Mouse (Mus musculus) bone marrow, adult 2 months (tissue): Measurements from ENCODE around the gene Cep152. TPM values are rescaled to one million over a fixed set of nuclear protein-coding genes. Genes with fewer than 3 reads are reported as not detected.

Source experiments
- H3K27ac ChIP-seq: fragments of 200-500 bp; 2 replicates; pipeline ENCODE4 v1.5.1; 2012; ENCODE audit warnings: low read depth, mild to moderate bottlenecking, control low read depth, inconsistent platforms, low read length; ENCODE audit not compliant: control insufficient read depth, poor library complexity, insufficient read depth
- H3K4me1 ChIP-seq: fragments of 200-500 bp; 2 replicates; pipeline ENCODE4 v1.6.1; 2011; ENCODE audit warnings: low read length; ENCODE audit not compliant: control insufficient read depth, insufficient read depth
- H3K4me3 ChIP-seq: fragments of 200-500 bp; replicated peaks from 2 replicates; pipeline ENCODE3; 2011; ENCODE audit warnings: mild to moderate bottlenecking, low read depth, low read length, control low read depth; ENCODE audit not compliant: control insufficient read depth
- CTCF ChIP-seq: fragments of 200-500 bp; IDR thresholded peaks from 2 replicates; pipeline ENCODE4 v1.5.1; 2011; ENCODE audit warnings: low read length, control low read depth; ENCODE audit not compliant: control insufficient read depth, insufficient read depth
- POLR2A ChIP-seq: fragments of 200-500 bp; IDR thresholded peaks from 2 replicates; pipeline ENCODE4 v1.6.1; 2011; ENCODE audit warnings: low read depth, mild to moderate bottlenecking, control low read depth, low read length, borderline replicate concordance; ENCODE audit not compliant: control insufficient read depth
- WGBS: fragments of 180-500 bp; shearing (Covaris S2); methylation state at CpG from one replicate; pipeline ENCODE4 v1.1.7; 2018; 5-methylcytosine and 5-hydroxymethylcytosine counted together
- polyA plus RNA-seq: library from polyadenylated mRNA; stranded (reverse); fragments of >200 nt; gene quantifications from 2 replicates; pipeline ENCODE4 v1.2.4, GENCODE M21; 2011; ENCODE audit warnings: low replicate concordance; ENCODE audit not compliant: missing spikeins, insufficient read depth, insufficient read length

Gene Cep152
- polyA plus RNA-seq: 9.6 and 12.9 TPM in 2 replicates

GRCm38 (mm10) chr2:125624837-125625351, at the start of gene Cep152:
Gene Cep152, minus strand, starts transcription at chr2:125625113.
- WGBS: under 1% methylated on average over 50 of the region's 50 CpGs
- H3K27ac ChIP-seq: peak within 1 kb of the TSS; percentile 74

GRCm38 (mm10) chr2:125672957-125673631, 48.2 kb upstream of the Cep152 start, which contains the start of gene Eid1:
Gene Eid1, plus strand, starts transcription at chr2:125673095.
- Histone ChIP-seq H3K27ac (peak within 1 kb of the TSS; percentile 88), H3K4me3 (peak within 1 kb of the TSS; percentile 95)

More at GRCm38 (mm10) chr2:125624837-125625351, at the start of gene Cep152:
- H3K4me1 ChIP-seq: no peaks in the 10 kb centered on the region; the same call in 1 of the 2 replicates
- H3K4me3 ChIP-seq: peak within 1 kb of the TSS; percentile 96
- TF ChIP-seq CTCF (0 out of 2 replicates have a peak, but pooled peaks have one; percentile 5), POLR2A (peak; percentile 83)

GRCm38 (mm10) chr2:125672568-125672956, 47.6 kb upstream of the Cep152 start:
- H3K4me1 ChIP-seq: peaks cover 2% of the 10 kb centered on the region; the same call in 1 of the 2 replicates
- 29% methylated on average over 8 of the region's 20 CpGs for WGBS
- peak overlapping the region; percentile 88 for H3K27ac ChIP-seq
- peak overlapping the region; percentile 95 for H3K4me3 ChIP-seq
- no peak for TF ChIP-seq CTCF
- no peak for TF ChIP-seq POLR2A

More at GRCm38 (mm10) chr2:125672957-125673631, 48.2 kb upstream of the Cep152 start, which contains the start of gene Eid1:
- TF ChIP-seq CTCF (no peak), POLR2A (0 out of 2 replicates have a peak, but pooled peaks have one; percentile 23)
- under 1% methylated on average over 68 of the region's 79 CpGs for WGBS
- no peaks in the 10 kb centered on the region; the same call in 1 of the 2 replicates for H3K4me1 ChIP-seq

GRCm38 (mm10) chr2:125670846-125671245, 45.9 kb upstream of the Cep152 start:
- Histone ChIP-seq H3K27ac (no peak overlapping the region), H3K4me1 (peaks cover 2% of the 10 kb centered on the region; the same call in 1 of the 2 replicates), H3K4me3 (no peak overlapping the region)
- WGBS: 24% methylated on average over 1 of the region's 1 CpGs
- no peak for TF ChIP-seq CTCF
- TF ChIP-seq POLR2A: no peak

- Histone ChIP-seq H3K4me3 (no peak overlapping the region), H3K4me1 (peaks cover 3% of the 10 kb centered on the region; the same call in 1 of the 2 replicates), H3K27ac (no peak overlapping the region; the same call in 1 of the 2 replicates)
- WGBS: 35% methylated on average over 7 of the region's 7 CpGs
- TF ChIP-seq CTCF: no peak
- no peak for TF ChIP-seq POLR2A
Observed at GRCm38 (mm10) chr2:125667721-125668120, 42.8 kb upstream of the Cep152 start.

GRCm38 (mm10) chr2:125667184-125667583, 42.3 kb upstream of the Cep152 start:
- peak overlapping the region; percentile 52; the same call in 1 of the 2 replicates for H3K27ac ChIP-seq
- no peak for TF ChIP-seq CTCF
- TF ChIP-seq POLR2A: no peak
- no peak overlapping the region for H3K4me3 ChIP-seq
- peaks cover 3% of the 10 kb centered on the region; the same call in 1 of the 2 replicates for H3K4me1 ChIP-seq
- WGBS: under 1% methylated on average over 5 of the region's 5 CpGs

- Histone ChIP-seq H3K4me3 (no peak overlapping the region), H3K27ac (no peak overlapping the region), H3K4me1 (peaks cover 3% of the 10 kb centered on the region; the same call in 1 of the 2 replicates)
- TF ChIP-seq CTCF: no peak
- TF ChIP-seq POLR2A: no peak
- WGBS: 35% methylated on average over 4 of the region's 4 CpGs
Observed at GRCm38 (mm10) chr2:125666668-125667067, 41.8 kb upstream of the Cep152 start.

GRCm38 (mm10) chr2:125665909-125666308, 41.0 kb upstream of the Cep152 start:
- H3K4me3 ChIP-seq: no peak overlapping the region

More at GRCm38 (mm10) chr2:125665909-125666308, 41.0 kb upstream of the Cep152 start:
- WGBS: 66% methylated on average over 4 of the region's 4 CpGs
- H3K27ac ChIP-seq: no peak overlapping the region
- peaks cover 3% of the 10 kb centered on the region; the same call in 1 of the 2 replicates for H3K4me1 ChIP-seq
- TF ChIP-seq POLR2A (no peak), CTCF (no peak)
